Mouse (Mus musculus): ENCODE data around the gene March6.

Gene March6

GRCm38 (mm10) chr15:31530659-31531445 lies at the start of gene March6:
Gene March6, minus strand, starts transcription at chr15:31531053.
- DNase-seq (ENCODE audit: low spot score), result peak; percentile 92

- peak; percentile 67 for DNase-seq (ENCODE audit: low spot score)
Measured at GRCm38 (mm10) chr15:31576076-31576475, 45.2 kb upstream of the March6 start.

- DNase-seq (ENCODE audit: low spot score), result no peak
Measured at GRCm38 (mm10) chr15:31573692-31574091, 42.8 kb upstream of the March6 start.

GRCm38 (mm10) chr15:31573287-31573686 lies 42.4 kb upstream of the March6 start:
- no peak for DNase-seq (ENCODE audit: low spot score)

- DNase-seq (ENCODE audit: low spot score), result no peak
Measured at GRCm38 (mm10) chr15:31571906-31572722, 41.3 kb upstream of the March6 start.

GRCm38 (mm10) chr15:31570959-31571358 lies 40.1 kb upstream of the March6 start:
- DNase-seq (ENCODE audit: low spot score), result no peak

- DNase-seq (ENCODE audit: low spot score), result no peak
Measured at GRCm38 (mm10) chr15:31569325-31570022, 38.6 kb upstream of the March6 start.

GRCm38 (mm10) chr15:31568581-31568996 lies 37.7 kb upstream of the March6 start:
- peak; percentile 56 for DNase-seq (ENCODE audit: low spot score)

- no peak for DNase-seq (ENCODE audit: low spot score)
Measured at GRCm38 (mm10) chr15:31567431-31567830, 36.6 kb upstream of the March6 start.

- DNase-seq (ENCODE audit: low spot score), result no peak
Measured at GRCm38 (mm10) chr15:31565786-31566185, 34.9 kb upstream of the March6 start.

GRCm38 (mm10) chr15:31565184-31565583 lies 34.3 kb upstream of the March6 start, which contains the start of gene Cmbl:
Gene Cmbl, plus strand, starts transcription at chr15:31565389.
- DNase-seq (ENCODE audit: low spot score), result no peak

- peak; percentile 22 for DNase-seq (ENCODE audit: low spot score)
Measured at GRCm38 (mm10) chr15:31563577-31564546, 33.0 kb upstream of the March6 start.

- DNase-seq (ENCODE audit: low spot score), result no peak
Measured at GRCm38 (mm10) chr15:31562847-31563246, 32.0 kb upstream of the March6 start.

- DNase-seq (ENCODE audit: low spot score), result no peak
Measured at GRCm38 (mm10) chr15:31561976-31562375, 31.1 kb upstream of the March6 start.

- no peak for DNase-seq (ENCODE audit: low spot score)
Measured at GRCm38 (mm10) chr15:31561390-31561789, 30.5 kb upstream of the March6 start.

- DNase-seq (ENCODE audit: low spot score), result no peak
Measured at GRCm38 (mm10) chr15:31554855-31555254, 24.0 kb upstream of the March6 start.

GRCm38 (mm10) chr15:31550381-31550780 lies 19.5 kb upstream of the March6 start:
- DNase-seq (ENCODE audit: low spot score), result no peak

- no peak for DNase-seq (ENCODE audit: low spot score)
Measured at GRCm38 (mm10) chr15:31547421-31547820, 16.6 kb upstream of the March6 start.

- DNase-seq (ENCODE audit: low spot score), result no peak
Measured at GRCm38 (mm10) chr15:31546291-31546690, 15.4 kb upstream of the March6 start.

GRCm38 (mm10) chr15:31545058-31545457 lies 14.2 kb upstream of the March6 start:
- DNase-seq (ENCODE audit: low spot score), result no peak

- DNase-seq (ENCODE audit: low spot score), result no peak
Measured at GRCm38 (mm10) chr15:31543246-31543645, 12.4 kb upstream of the March6 start.
